Mouse (Mus musculus) 416B (cell line): ENCODE results near the gene Card9.
"Not testable (repeated sequence)": the region's sequence is repeated elsewhere in the genome, so short reads cannot be mapped to it uniquely, and the experiment has no call there.

Experiments used
- DNase-seq: peaks from one replicate; pipeline ENCODE4 v3.0.0; 2011; ENCODE audit warnings: low read depth

Gene Card9

GRCm38 (mm10) chr2:26360772-26361171 is at the start of gene Card9:
Gene Card9, minus strand, starts transcription at chr2:26360918.
- DNase-seq: peak; percentile 84

- peak; percentile 47 for DNase-seq
Observed at GRCm38 (mm10) chr2:26410091-26410490, 49.4 kb upstream of the Card9 start.

- no peak for DNase-seq
Observed at GRCm38 (mm10) chr2:26409362-26409761, 48.6 kb upstream of the Card9 start.

- DNase-seq: peak; percentile 94
Observed at GRCm38 (mm10) chr2:26408515-26409356, 48.0 kb upstream of the Card9 start, which contains the start of gene Inpp5e. Gene Inpp5e, minus strand, starts transcription at chr2:26409203.

- no peak for DNase-seq
Observed at GRCm38 (mm10) chr2:26403306-26403705, 42.6 kb upstream of the Card9 start.

GRCm38 (mm10) chr2:26402265-26402664 is 41.5 kb upstream of the Card9 start:
- DNase-seq: no peak

GRCm38 (mm10) chr2:26401023-26401422 is 40.3 kb upstream of the Card9 start:
- DNase-seq: no peak

GRCm38 (mm10) chr2:26400296-26400695 is 39.6 kb upstream of the Card9 start:
- no peak for DNase-seq

GRCm38 (mm10) chr2:26399647-26400046 is 38.9 kb upstream of the Card9 start:
- DNase-seq: peak; percentile 22

- DNase-seq: no peak
Observed at GRCm38 (mm10) chr2:26398978-26399377, 38.3 kb upstream of the Card9 start.

- no peak for DNase-seq
Observed at GRCm38 (mm10) chr2:26391617-26392016, 30.9 kb upstream of the Card9 start.

GRCm38 (mm10) chr2:26390954-26391353 is 30.2 kb upstream of the Card9 start:
- no peak for DNase-seq

GRCm38 (mm10) chr2:26389154-26389690 is 28.5 kb upstream of the Card9 start, which contains the start of the genes Entr1 and Pmpca:
Gene Entr1, minus strand, starts transcription at chr2:26389316.
Gene Pmpca, plus strand, starts transcription at chr2:26389339.
- DNase-seq: peak; percentile 73

GRCm38 (mm10) chr2:26388682-26389153 is 28.0 kb upstream of the Card9 start:
- no peak for DNase-seq

GRCm38 (mm10) chr2:26387713-26388112 is 27.0 kb upstream of the Card9 start:
- DNase-seq: no peak

GRCm38 (mm10) chr2:26380871-26381270 is 20.2 kb upstream of the Card9 start:
- not testable (repeated sequence) for DNase-seq

GRCm38 (mm10) chr2:26380131-26380771 is 19.5 kb upstream of the Card9 start, which contains the start of gene Snapc4:
Gene Snapc4, minus strand, starts transcription at chr2:26380653.
- DNase-seq: peak; percentile 85

GRCm38 (mm10) chr2:26372396-26372795 is 11.7 kb upstream of the Card9 start:
- no peak for DNase-seq

- no peak for DNase-seq
Observed at GRCm38 (mm10) chr2:26368572-26368971, 7.9 kb upstream of the Card9 start.

- no peak for DNase-seq
Observed at GRCm38 (mm10) chr2:26367911-26368310, 7.2 kb upstream of the Card9 start.

- DNase-seq: no peak
Observed at GRCm38 (mm10) chr2:26364738-26365465, 4.2 kb upstream of the Card9 start.

- no peak for DNase-seq
Observed at GRCm38 (mm10) chr2:26363481-26363880, 2.8 kb upstream of the Card9 start.
